Mouse (Mus musculus) left cerebral cortex, adult 18-20 months (tissue): ENCODE results near the gene Gm42372. TPM values are rescaled to one million over a fixed set of nuclear protein-coding genes. Genes with fewer than 3 reads are reported as not detected.

Source experiments
- DNase-seq, 2 experiments: peaks; one replicate each; pipeline ENCODE4 v3.0.0; 2021 to 2022; ENCODE audit warnings: low spot score in 2 of 2, mixed read lengths in 1 of 2
- total RNA-seq, 2 experiments: library from RNA; stranded (reverse); gene quantifications; 2 replicates each; pipeline ENCODE4 v1.2.3; 2021

Gene Gm42372
- total RNA-seq, 2 experiments from 2014 or later, result 61.0 to 65.7 TPM

DNA sequence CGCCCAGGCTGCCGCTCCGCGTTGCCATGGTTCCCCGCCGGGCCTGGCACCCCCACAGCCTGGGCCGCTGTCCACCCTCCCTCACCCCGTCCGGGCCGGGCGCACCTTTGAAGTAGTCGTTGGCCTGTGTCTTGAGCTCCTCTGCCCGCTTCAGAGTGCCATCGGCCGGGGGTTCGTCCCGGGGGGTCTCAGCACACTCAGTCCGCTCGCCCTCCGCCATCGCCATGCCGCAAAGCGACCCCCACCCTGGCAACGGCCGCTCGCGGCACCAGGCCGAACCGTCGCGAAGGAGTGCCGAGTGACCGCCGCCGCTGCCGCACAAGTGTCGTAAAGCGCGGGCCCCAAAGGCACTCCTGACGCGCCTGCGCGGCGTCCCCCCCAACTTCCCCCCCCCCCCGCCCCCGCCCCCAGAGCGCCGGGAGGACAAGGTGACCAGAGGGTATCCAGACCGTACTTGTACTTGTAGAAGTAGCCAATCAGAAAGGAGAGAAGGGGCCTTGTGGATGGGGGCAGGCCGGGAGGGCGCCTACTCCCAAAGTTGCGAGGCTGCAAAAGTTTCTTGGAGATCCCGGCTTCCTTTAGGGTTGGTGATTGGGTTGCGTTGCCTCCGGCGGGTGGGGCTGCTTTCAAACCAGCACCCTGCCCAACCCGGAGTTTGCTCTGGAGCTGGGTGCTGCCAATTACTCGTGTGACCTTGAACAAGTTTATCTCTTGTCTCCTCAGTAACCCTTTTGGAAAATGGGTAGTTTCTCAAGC is 44.9 kb downstream of the Gm42372 start, which contains the start of gene Ppp5c:
Gene Ppp5c, minus strand, starts transcription at position 337 of the 756 bp plus-strand sequence.
- DNase-seq, result peak; percentile 84 to 88

DNA sequence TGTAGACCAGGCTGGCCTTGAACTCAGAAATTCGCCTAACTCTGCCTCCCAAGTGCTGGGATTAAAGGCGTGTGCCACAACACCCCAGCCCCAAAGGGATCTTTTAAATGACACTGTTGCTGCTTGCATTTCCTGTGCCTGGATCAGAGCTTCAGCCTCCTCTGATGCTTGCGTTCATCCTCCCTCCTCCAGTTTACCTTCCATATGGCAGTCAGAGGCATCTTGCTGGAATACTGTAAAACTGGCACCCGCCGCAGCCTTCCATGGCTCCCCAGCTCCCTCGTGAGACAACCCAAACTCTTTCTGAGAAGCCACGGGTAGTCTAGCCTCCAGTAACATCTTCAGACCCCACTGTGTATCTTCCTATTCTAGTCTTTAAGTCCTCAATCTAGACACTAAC is 46.0 kb downstream of the Gm42372 start:
- DNase-seq, result peak; percentile 48 to 62

DNA sequence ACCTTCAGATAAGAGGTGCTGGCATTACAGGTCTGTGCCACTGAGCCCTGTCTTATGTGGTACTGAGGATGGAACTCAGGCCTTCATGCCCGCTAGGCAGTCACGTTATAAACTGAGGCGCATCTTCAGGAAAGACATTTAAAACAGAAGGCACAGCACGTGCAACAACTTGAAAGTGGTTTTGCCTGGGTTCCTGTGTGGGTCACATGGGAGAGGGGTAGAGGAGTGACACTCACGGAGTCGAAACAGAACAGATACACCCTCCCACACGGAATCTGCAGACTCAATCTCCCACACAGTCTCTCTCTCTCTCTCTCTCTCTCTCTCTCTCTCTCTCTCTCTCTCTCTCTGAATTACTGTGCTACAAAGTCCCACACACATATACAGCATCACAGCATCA is 47.4 kb downstream of the Gm42372 start:
- DNase-seq, result no peak

Other genes with a start within 250 kb of the Gm42372 start
- gene Ap2s1, start 244.7 kb upstream of the Gm42372 start, total RNA-seq, result 100 to 1,000 TPM; 227 to 260 TPM
- gene Slc1a5, start 201.7 kb upstream of the Gm42372 start, total RNA-seq, result 1 to 10 TPM; 2.9 to 4.2 TPM
- 100 to 1,000 TPM; 258 to 281 TPM for gene Strn4, start 167.2 kb upstream of the Gm42372 start, total RNA-seq
- 10 to 100 TPM; 51.3 to 56.2 TPM for gene Fkrp, start 166.4 kb upstream of the Gm42372 start, total RNA-seq
- gene Prkd2, start 140.2 kb upstream of the Gm42372 start, total RNA-seq, result 1 to 10 TPM; 5.6 to 7.8 TPM
- gene Dact3, start 107.8 kb upstream of the Gm42372 start, total RNA-seq, result 100 to 1,000 TPM; 186 to 201 TPM
- gene Gng8, start 91.3 kb upstream of the Gm42372 start, total RNA-seq, result 1 to 10 TPM; 2.9 to 3.4 TPM
- under 1 TPM in 1 of 2 experiments, not detected in 1; 0.12 TPM for gene Ptgir, start 76.6 kb upstream of the Gm42372 start, total RNA-seq
- gene Calm3, start 59.0 kb upstream of the Gm42372 start, total RNA-seq, result 1,000 to 10,000 TPM; 1,746 to 1,798 TPM
- 100 to 1,000 TPM; 291 to 326 TPM for gene Pnmal2, start 38.4 kb upstream of the Gm42372 start, total RNA-seq
- 100 to 1,000 TPM; 112 to 119 TPM for gene Pnmal1, start 23.4 kb upstream of the Gm42372 start, total RNA-seq
- gene Ccdc8, start 9.6 kb downstream of the Gm42372 start, total RNA-seq, result 1 to 10 TPM; 2.1 to 2.6 TPM
- gene Ppp5c, start 44.8 kb downstream of the Gm42372 start, total RNA-seq, result 100 to 1,000 TPM; 147 to 181 TPM
- gene Hif3a, start 79.3 kb downstream of the Gm42372 start, total RNA-seq, result 1 to 10 TPM; 3.1 to 3.2 TPM
- gene Psg16, start 91.0 kb downstream of the Gm42372 start, total RNA-seq, result 1 to 10 TPM; 5.3 to 5.8 TPM
- under 1 TPM; 0.09 to 0.12 TPM for gene Ceacam3, start 167.2 kb downstream of the Gm42372 start, total RNA-seq
- gene Psg29, start 220.4 kb downstream of the Gm42372 start, total RNA-seq, result not detected